Mouse (Mus musculus): ENCODE measurements around the gene Fbxw11. TPM values are rescaled to one million over a fixed set of nuclear protein-coding genes. Genes with fewer than 3 reads are reported as not detected.

Gene Fbxw11
- 114 and 134 TPM in 2 replicates for polyA plus RNA-seq (2014; fragmentation: Nextera tagmentation; extraction: Ambion mirVana)

DNA sequence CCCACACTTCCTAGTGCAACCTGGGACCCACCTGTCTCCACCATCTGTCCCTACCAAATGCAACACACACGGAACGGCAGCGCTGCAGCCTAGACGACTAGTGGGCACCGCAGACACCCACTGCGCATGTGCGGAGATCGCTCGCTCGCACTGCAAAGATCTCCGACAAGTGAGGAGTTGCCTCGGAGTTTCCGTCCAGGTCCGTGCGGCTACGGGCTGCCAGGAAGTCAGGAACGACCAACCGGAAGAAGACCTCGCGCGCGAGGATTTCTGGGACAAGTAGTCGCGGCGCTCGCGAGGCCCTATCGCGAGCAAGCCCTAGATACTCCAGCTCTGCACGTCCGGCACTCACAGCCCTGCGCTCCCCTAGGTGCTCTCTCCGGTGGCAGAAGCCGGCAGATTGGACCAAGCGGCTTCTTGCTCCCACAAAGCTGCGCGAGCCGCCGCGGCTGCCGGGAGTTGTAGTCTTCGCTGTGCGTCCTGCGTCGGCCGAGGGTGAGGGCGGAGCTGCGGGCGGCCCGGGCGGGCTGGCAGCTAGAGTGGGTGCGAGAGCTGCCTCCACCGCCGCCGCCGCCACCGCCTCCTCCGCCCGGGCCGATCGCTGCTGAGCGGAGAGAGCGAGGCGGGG is at the start of gene Fbxw11:
Gene Fbxw11 (plus strand): TSS at position 476 of the 628 bp plus-strand sequence.
- ATAC-seq (ENCODE audit: low FRiP score), result peak; percentile 96
- Histone ChIP-seq H3K27me3 (ENCODE audit: control insufficient read depth, insufficient read depth, low read length) (no peaks in the 10 kb centered on the region), H3K4me3 (replicated peaks; ENCODE audit: low read length) (peak within 1 kb of the TSS; percentile 98), H3K4me2 (replicated peaks) (peak within 1 kb of the TSS; percentile 87), H3K9me3 (ENCODE audit: control insufficient read depth, low read length) (no peaks in the 10 kb centered on the region), H3K36me3 (replicated peaks; ENCODE audit: control insufficient read depth, insufficient read depth) (no peaks in the 10 kb centered on the region), H3K27ac (peak within 1 kb of the TSS; percentile 99), H3K9ac (peak within 1 kb of the TSS; percentile 96), H3K4me1 (replicated peaks; ENCODE audit: control insufficient read depth, insufficient read depth, low read length) (peaks cover 16% of the 10 kb centered on the region)
- WGBS, result under 1% methylated on average over 64 of the region's 64 CpGs
- DNase-seq (ENCODE audit: low spot score), result peak; percentile 95

DNA sequence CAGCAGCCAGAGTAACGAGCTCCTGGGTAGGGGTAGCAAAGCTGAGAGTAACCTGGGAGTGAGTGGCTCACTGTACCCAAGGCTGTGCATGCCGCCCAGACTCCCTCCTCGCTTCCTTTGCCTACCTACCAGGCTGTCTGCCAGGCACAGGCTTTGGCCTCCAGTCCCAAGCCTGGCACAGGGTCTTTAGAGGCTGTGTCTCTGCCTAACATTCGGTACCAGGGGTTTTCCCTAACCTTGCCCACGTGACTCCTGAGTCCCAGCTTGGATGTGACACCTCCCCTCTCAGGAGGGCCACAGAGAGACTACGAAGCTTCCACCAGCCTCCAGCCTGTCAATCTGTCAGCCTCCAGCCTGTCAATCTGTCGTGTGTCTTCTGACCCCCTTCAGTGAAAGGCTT is 49.4 kb upstream of the Fbxw11 start:
- no peak overlapping the region for H3K9ac ChIP-seq
- H3K27ac ChIP-seq, result no peak overlapping the region
- ATAC-seq (ENCODE audit: low FRiP score), result no peak
- DNase-seq (ENCODE audit: low spot score), result no peak
- H3K4me2 ChIP-seq (replicated peaks), result no peak overlapping the region
- no peaks in the 10 kb centered on the region for H3K36me3 ChIP-seq (replicated peaks; ENCODE audit: control insufficient read depth, insufficient read depth)
- H3K9me3 ChIP-seq (ENCODE audit: control insufficient read depth, low read length), result 0 out of 2 replicates have a peak, but pooled peaks cover 3% of the 10 kb centered on the region
- H3K4me3 ChIP-seq (replicated peaks; ENCODE audit: low read length), result no peak overlapping the region
- no peaks in the 10 kb centered on the region for H3K27me3 ChIP-seq (ENCODE audit: control insufficient read depth, insufficient read depth, low read length)
- WGBS, result 78% methylated on average over 7 of the region's 7 CpGs
- H3K4me1 ChIP-seq (replicated peaks; ENCODE audit: control insufficient read depth, insufficient read depth, low read length), result no peaks in the 10 kb centered on the region; the same call in 1 of the 2 replicates

DNA sequence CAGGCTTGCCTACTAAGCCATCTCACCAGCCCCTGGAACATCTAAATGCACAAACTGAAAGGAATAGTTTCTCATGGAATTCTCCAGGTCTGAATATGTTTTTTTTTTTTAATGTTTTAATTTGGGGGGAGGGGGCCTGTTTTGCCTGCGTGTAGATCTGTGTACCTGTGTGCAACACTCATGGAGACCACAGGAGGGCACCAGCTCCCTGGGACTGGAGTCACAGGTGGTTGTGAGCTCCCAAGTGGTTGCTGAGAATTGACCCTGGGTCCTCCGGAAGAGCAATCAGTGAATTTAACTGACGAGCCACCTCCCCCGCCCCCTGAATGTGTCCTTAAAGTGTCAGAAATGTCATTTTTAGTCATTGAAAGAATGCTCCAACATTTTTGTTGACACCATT is 48.4 kb upstream of the Fbxw11 start:
- Histone ChIP-seq H3K27ac (no peak overlapping the region), H3K9me3 (ENCODE audit: control insufficient read depth, low read length) (0 out of 2 replicates have a peak, but pooled peaks cover 3% of the 10 kb centered on the region), H3K4me1 (replicated peaks; ENCODE audit: control insufficient read depth, insufficient read depth, low read length) (no peaks in the 10 kb centered on the region), H3K36me3 (replicated peaks; ENCODE audit: control insufficient read depth, insufficient read depth) (no peaks in the 10 kb centered on the region), H3K27me3 (ENCODE audit: control insufficient read depth, insufficient read depth, low read length) (no peaks in the 10 kb centered on the region), H3K4me2 (replicated peaks) (no peak overlapping the region), H3K4me3 (replicated peaks; ENCODE audit: low read length) (no peak overlapping the region), H3K9ac (no peak overlapping the region)
- DNase-seq (ENCODE audit: low spot score) (no peak), ATAC-seq (ENCODE audit: low FRiP score) (no peak)
- WGBS, result 95% methylated on average over 4 of the region's 4 CpGs

DNA sequence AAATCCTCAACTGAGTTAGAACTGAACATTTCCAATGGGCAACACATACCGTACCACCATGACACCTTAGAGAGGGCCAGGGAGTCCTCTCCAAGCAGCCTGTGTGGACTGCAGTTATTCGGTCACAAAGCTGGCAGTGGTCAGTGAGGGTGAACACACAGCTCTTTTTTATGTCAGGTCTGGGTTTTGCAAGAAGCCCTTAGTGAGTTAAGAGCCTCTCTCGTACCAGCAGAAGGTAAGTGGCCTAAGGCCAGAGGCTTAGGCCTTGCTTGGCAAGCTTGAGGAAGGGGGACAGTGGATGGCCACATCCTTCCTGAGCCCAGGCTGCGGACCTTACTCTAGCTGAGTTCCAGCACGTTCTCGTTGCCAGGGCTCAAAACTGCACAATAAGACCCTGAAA is 42.2 kb upstream of the Fbxw11 start:
- Histone ChIP-seq H3K9ac (no peak overlapping the region), H3K27me3 (ENCODE audit: control insufficient read depth, insufficient read depth, low read length) (no peaks in the 10 kb centered on the region), H3K4me1 (replicated peaks; ENCODE audit: control insufficient read depth, insufficient read depth, low read length) (peaks cover 10% of the 10 kb centered on the region; the same call in 1 of the 2 replicates), H3K4me3 (replicated peaks; ENCODE audit: low read length) (no peak overlapping the region), H3K36me3 (replicated peaks; ENCODE audit: control insufficient read depth, insufficient read depth) (no peaks in the 10 kb centered on the region), H3K27ac (no peak overlapping the region), H3K9me3 (ENCODE audit: control insufficient read depth, low read length) (0 out of 2 replicates have a peak, but pooled peaks cover 3% of the 10 kb centered on the region), H3K4me2 (replicated peaks) (no peak overlapping the region)
- no peak for ATAC-seq (ENCODE audit: low FRiP score)
- no peak for DNase-seq (ENCODE audit: low spot score)
- 93% methylated on average over 6 of the region's 6 CpGs for WGBS

DNA sequence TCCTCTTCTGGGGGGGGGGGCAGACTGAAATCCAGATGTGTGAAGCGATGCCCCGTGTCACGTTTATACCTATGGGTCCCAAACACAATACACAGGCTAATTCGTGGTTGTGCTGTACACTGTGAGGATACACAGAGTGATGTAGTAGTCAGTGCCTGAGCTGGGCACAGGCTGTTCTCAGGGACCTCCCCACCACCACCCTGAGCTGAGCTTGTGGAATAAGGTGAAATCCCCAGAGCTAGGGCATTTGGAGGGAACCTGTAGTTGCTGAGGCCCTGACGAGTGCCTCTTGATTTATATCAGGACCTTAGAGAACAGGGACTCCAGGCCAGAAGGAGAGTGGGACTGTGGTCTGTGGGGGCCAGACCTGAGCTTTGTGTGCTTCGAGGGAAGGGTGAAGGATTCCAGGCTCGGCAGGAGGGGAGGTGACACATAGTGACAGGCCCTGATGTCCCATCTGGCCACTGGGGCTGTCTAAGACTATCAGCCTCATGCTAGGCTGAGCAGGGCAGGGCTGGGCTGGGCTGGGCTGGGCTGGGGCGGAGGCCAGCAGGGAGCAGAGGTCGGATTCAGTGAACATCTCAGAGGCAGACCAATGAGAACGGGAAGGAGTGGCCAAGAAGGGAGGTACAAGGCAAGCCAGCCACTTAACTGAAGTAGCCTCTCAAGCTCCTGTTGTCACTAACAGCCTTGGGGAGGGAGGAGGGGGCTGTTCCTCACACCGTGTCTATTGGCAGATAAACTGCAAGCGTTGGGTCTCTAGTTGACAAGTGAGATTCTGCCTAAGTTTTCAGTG is 40.8 kb upstream of the Fbxw11 start:
- H3K27ac ChIP-seq, result no peak overlapping the region
- no peak overlapping the region for H3K9ac ChIP-seq
- H3K4me2 ChIP-seq (replicated peaks), result no peak overlapping the region
- ATAC-seq (ENCODE audit: low FRiP score) (0 out of 2 replicates have a peak, but pooled peaks have one; percentile 19), DNase-seq (ENCODE audit: low spot score) (no peak)
- 46% methylated on average over 12 of the region's 12 CpGs for WGBS
- no peaks in the 10 kb centered on the region for H3K36me3 ChIP-seq (replicated peaks; ENCODE audit: control insufficient read depth, insufficient read depth)
- no peaks in the 10 kb centered on the region for H3K9me3 ChIP-seq (ENCODE audit: control insufficient read depth, low read length)
- no peak overlapping the region for H3K4me3 ChIP-seq (replicated peaks; ENCODE audit: low read length)
- no peaks in the 10 kb centered on the region for H3K27me3 ChIP-seq (ENCODE audit: control insufficient read depth, insufficient read depth, low read length)
- peaks cover 11% of the 10 kb centered on the region; the same call in 1 of the 2 replicates for H3K4me1 ChIP-seq (replicated peaks; ENCODE audit: control insufficient read depth, insufficient read depth, low read length)

DNA sequence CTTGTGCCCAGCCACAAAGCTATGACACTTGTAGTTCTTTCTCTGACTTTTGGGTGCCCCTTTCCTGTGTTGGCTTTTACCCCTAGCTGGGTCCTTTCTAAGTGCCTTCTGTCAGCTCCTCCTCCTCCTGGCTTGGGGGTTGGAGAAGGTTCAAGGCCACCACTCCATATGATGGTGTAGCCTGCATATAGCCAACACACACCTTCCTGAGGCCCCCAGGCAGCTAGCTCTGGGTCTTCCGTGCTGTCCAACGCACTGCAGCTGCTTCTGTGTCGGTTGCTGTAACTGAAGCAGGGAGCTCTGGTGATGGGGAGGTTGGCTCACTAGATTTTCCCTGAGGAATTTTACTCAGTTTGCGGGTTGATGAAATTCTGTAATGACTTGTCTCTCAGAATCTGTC is 37.9 kb upstream of the Fbxw11 start:
- no peak for ATAC-seq (ENCODE audit: low FRiP score)
- peak overlapping the region; percentile 41; the same call in 1 of the 2 replicates for H3K27ac ChIP-seq

DNA sequence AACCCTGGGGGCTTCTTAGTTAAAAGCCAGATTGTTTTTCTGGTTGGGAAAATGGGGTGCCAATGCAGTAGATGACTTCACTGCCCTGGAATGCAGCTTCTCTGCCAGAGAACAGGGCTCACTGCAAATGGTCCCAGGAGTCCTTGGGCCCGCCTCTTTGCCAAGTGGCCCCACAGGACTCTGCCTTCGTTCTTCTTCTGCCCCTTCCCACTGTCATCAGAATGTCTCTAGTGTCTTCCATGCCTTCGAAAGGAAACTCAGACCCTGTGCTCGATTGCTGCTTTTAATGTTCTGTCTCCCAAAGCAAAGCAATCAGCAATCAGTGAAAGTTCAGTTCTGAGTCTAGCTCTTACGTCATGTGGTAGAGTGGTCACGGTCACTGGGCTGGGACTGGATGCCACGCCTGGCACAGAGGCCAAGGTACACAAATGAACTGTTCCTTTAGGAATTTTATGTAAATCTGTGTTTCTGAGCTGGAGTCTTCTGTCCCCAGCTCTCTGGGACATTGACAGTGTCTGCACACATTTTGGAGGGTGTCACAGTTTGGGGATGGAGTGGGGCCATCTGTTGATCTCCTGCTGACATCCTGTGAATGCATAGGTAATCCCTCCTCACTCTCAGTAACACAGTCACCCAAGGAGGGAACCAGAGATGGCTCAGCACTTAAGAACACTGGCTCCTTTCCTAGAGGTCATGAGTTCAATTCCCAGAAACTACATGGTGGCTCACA is 37.2 kb upstream of the Fbxw11 start:
- H3K9ac ChIP-seq, result no peak overlapping the region
- DNase-seq (ENCODE audit: low spot score) (no peak), ATAC-seq (ENCODE audit: low FRiP score) (peak; percentile 55; the same call in 1 of the 2 replicates)
- H3K4me2 ChIP-seq (replicated peaks), result no peak overlapping the region
- no peak overlapping the region for H3K4me3 ChIP-seq (replicated peaks; ENCODE audit: low read length)
- 54% methylated on average over 7 of the region's 7 CpGs for WGBS
- H3K9me3 ChIP-seq (ENCODE audit: control insufficient read depth, low read length), result no peaks in the 10 kb centered on the region
- no peaks in the 10 kb centered on the region for H3K36me3 ChIP-seq (replicated peaks; ENCODE audit: control insufficient read depth, insufficient read depth)
- peak overlapping the region; percentile 41; the same call in 1 of the 2 replicates for H3K27ac ChIP-seq
- H3K27me3 ChIP-seq (ENCODE audit: control insufficient read depth, insufficient read depth, low read length), result no peaks in the 10 kb centered on the region
- H3K4me1 ChIP-seq (replicated peaks; ENCODE audit: control insufficient read depth, insufficient read depth, low read length), result peaks cover 11% of the 10 kb centered on the region; the same call in 1 of the 2 replicates

More for the DNA sequence above, 37.9 kb upstream of the Fbxw11 start:
- Histone ChIP-seq H3K36me3 (replicated peaks; ENCODE audit: control insufficient read depth, insufficient read depth) (no peaks in the 10 kb centered on the region), H3K4me2 (replicated peaks) (no peak overlapping the region), H3K4me1 (replicated peaks; ENCODE audit: control insufficient read depth, insufficient read depth, low read length) (peaks cover 11% of the 10 kb centered on the region; the same call in 1 of the 2 replicates), H3K4me3 (replicated peaks; ENCODE audit: low read length) (no peak overlapping the region), H3K9ac (no peak overlapping the region), H3K27me3 (ENCODE audit: control insufficient read depth, insufficient read depth, low read length) (no peaks in the 10 kb centered on the region), H3K9me3 (ENCODE audit: control insufficient read depth, low read length) (no peaks in the 10 kb centered on the region)
- DNase-seq (ENCODE audit: low spot score), result no peak
- 53% methylated on average over 4 of the region's 4 CpGs for WGBS

DNA sequence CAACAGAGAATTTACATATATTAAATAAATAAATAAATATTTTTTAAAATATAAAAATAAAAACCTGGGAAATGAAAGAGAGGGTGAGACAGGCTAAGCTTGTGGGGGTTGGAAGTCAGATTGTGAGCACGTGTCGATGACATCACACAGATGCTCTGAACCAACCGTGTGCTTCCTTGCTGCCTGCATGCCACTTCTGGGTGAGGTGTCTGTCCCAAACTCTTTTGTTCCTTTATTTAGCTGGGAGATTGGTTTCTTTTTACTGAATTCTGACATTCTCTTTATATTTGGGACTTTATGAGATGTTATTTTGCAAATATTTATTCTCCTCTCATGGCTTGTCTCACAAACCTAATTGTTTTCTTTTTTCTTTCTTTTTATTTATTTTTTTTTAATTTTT is 36.6 kb upstream of the Fbxw11 start:
- no peak overlapping the region for H3K27ac ChIP-seq
- no peak for DNase-seq (ENCODE audit: low spot score)
- WGBS, result 96% methylated on average over 3 of the region's 3 CpGs
- no peak overlapping the region for H3K4me3 ChIP-seq (replicated peaks; ENCODE audit: low read length)
- no peaks in the 10 kb centered on the region for H3K9me3 ChIP-seq (ENCODE audit: control insufficient read depth, low read length)
- H3K36me3 ChIP-seq (replicated peaks; ENCODE audit: control insufficient read depth, insufficient read depth), result no peaks in the 10 kb centered on the region
- no peaks in the 10 kb centered on the region for H3K27me3 ChIP-seq (ENCODE audit: control insufficient read depth, insufficient read depth, low read length)
- H3K4me2 ChIP-seq (replicated peaks), result no peak overlapping the region
- no peak overlapping the region for H3K9ac ChIP-seq
- H3K4me1 ChIP-seq (replicated peaks; ENCODE audit: control insufficient read depth, insufficient read depth, low read length), result peaks cover 11% of the 10 kb centered on the region; the same call in 1 of the 2 replicates
- ATAC-seq (ENCODE audit: low FRiP score), result no peak

DNA sequence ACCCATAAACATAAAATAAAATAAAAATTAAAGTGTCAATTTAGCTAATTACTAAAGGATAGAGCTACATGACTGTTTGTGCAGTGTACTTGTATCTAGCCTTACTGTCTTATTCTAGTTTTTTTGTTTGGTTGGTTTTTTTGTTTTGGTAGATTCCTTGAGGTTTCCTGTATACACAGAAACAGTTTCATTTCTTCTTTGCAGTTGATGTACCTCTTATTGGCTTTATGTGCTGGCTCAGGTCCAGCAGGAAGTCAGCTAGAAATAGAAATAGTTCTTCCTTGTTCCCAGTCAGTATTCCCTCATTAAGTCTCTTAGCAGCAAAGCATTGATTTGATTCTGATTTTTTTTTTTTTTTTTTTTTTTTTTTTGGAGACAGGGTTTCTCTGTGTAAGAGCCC is 35.2 kb upstream of the Fbxw11 start:
- no peak for ATAC-seq (ENCODE audit: low FRiP score)
- no peak overlapping the region for H3K9ac ChIP-seq
- no peaks in the 10 kb centered on the region for H3K36me3 ChIP-seq (replicated peaks; ENCODE audit: control insufficient read depth, insufficient read depth)
- H3K4me2 ChIP-seq (replicated peaks), result no peak overlapping the region
- peaks cover 11% of the 10 kb centered on the region; the same call in 1 of the 2 replicates for H3K4me1 ChIP-seq (replicated peaks; ENCODE audit: control insufficient read depth, insufficient read depth, low read length)
- no peak overlapping the region for H3K27ac ChIP-seq
- no peaks in the 10 kb centered on the region for H3K27me3 ChIP-seq (ENCODE audit: control insufficient read depth, insufficient read depth, low read length)
- DNase-seq (ENCODE audit: low spot score), result no peak
- H3K4me3 ChIP-seq (replicated peaks; ENCODE audit: low read length), result no peak overlapping the region
- no peaks in the 10 kb centered on the region for H3K9me3 ChIP-seq (ENCODE audit: control insufficient read depth, low read length)
